Mouse (Mus musculus) heart, postnatal 0 days (tissue): Measurements from ENCODE around the gene Spsb2. TPM values are rescaled to one million over a fixed set of nuclear protein-coding genes. Genes with fewer than 3 reads are reported as not detected.
"Not testable (repeated sequence)": the region's sequence is repeated elsewhere in the genome, so short reads cannot be mapped to it uniquely, and the experiment has no call there.

ENCODE experiments used
- ATAC-seq: fragments of 200-750 bp; cut with Nextera tagmentation; 2 replicates; pipeline ENCODE4 v1.8.0; 2017; ENCODE audit warnings: low read depth, moderate number of reproducible peaks, moderate library complexity; ENCODE audit not compliant: insufficient read depth
- DNase-seq: peaks from one replicate; pipeline ENCODE4 v3.0.0-alpha.2; 2016; ENCODE audit warnings: low spot score
- H3K27ac ChIP-seq: fragments of 300-500 bp; sonication (generic); 2 replicates; pipeline ENCODE4 v1.5.1; 2014; ENCODE audit warnings: low read depth, mild to moderate bottlenecking
- H3K27me3 ChIP-seq: fragments of 300-500 bp; sonication (generic); 2 replicates; pipeline ENCODE4 v1.6.1; 2014; ENCODE audit warnings: low read length, mixed read lengths; ENCODE audit not compliant: control insufficient read depth, insufficient read depth
- H3K36me3 ChIP-seq: fragments of 300-500 bp; sonication (generic); replicated peaks from 2 replicates; pipeline ENCODE4 v1.6.1; 2014; ENCODE audit warnings: low read length, mixed read lengths; ENCODE audit not compliant: control insufficient read depth, insufficient read depth
- H3K4me1 ChIP-seq: fragments of 300-500 bp; sonication (generic); 2 replicates; pipeline ENCODE4 v1.6.1; 2014; ENCODE audit warnings: antibody characterized with exemption; ENCODE audit not compliant: control insufficient read depth, insufficient read depth
- H3K4me2 ChIP-seq: fragments of 300-500 bp; sonication (generic); 2 replicates; pipeline ENCODE4 v1.6.1; 2014; ENCODE audit warnings: low read depth, mild to moderate bottlenecking, low read length, moderate library complexity
- H3K4me3 ChIP-seq: fragments of 300-500 bp; sonication (generic); 2 replicates; pipeline ENCODE4 v1.5.1; 2014; ENCODE audit warnings: low read depth, low read length
- H3K9ac ChIP-seq: fragments of 300-500 bp; sonication (generic); replicated peaks from 2 replicates; pipeline ENCODE4 v1.6.1; 2014; ENCODE audit warnings: low read depth, low read length, mixed read lengths
- H3K9me3 ChIP-seq: fragments of 300-500 bp; sonication (generic); replicated peaks from 2 replicates; pipeline ENCODE4 v1.6.1; 2016; ENCODE audit warnings: low read length; ENCODE audit not compliant: control insufficient read depth
- CTCF ChIP-seq: IDR thresholded peaks from 2 replicates; pipeline ENCODE4 v1.5.1; 2016; ENCODE audit warnings: antibody characterized with exemption, control low read depth, low read depth
- EP300 ChIP-seq: IDR thresholded peaks from 2 replicates; pipeline ENCODE4 v1.6.1; 2016; ENCODE audit warnings: antibody characterized with exemption, low read depth
- WGBS: fragments of 180-500 bp; shearing (Covaris S2); extraction: QIAGEN DNeasy Blood & Tissue Kit; methylation state at CpG from one replicate; pipeline ENCODE4 v1.1.7; 2014; 5-methylcytosine and 5-hydroxymethylcytosine counted together
- polyA plus RNA-seq: library from polyadenylated mRNA; unstranded; fragments of >200 nt; fragmentation: Nextera tagmentation; extraction: Ambion mirVana; gene quantifications from 2 replicates; pipeline ENCODE4 v1.2.1, GENCODE M21; 2015
- total RNA-seq: library from RNA; depleted of rRNA; stranded (reverse); fragments of >200 nt; gene quantifications from 2 replicates; pipeline ENCODE4 v1.2.3, GENCODE M21; 2014; ENCODE audit warnings: low replicate concordance

The Spsb2 gene
- total and polyA plus RNA-seq, 2 experiments from 2014 or later = 5.9 to 7.0 TPM

- Histone ChIP-seq H3K9ac (no peak overlapping the region), H3K36me3 (no peaks in the 10 kb centered on the region), H3K4me3 (no peak overlapping the region), H3K27me3 (no peaks in the 10 kb centered on the region), H3K4me1 (peaks cover 7% of the 10 kb centered on the region), H3K9me3 (no peaks in the 10 kb centered on the region), H3K27ac (no peak overlapping the region), H3K4me2 (no peak overlapping the region)
- no peak for TF ChIP-seq CTCF
- no peak for TF ChIP-seq EP300
- 77% methylated on average over 3 of the region's 3 CpGs for WGBS
- ATAC-seq (no peak), DNase-seq (no peak)
These were observed 5.4 kb upstream of the Spsb2 start for GRCm38 (mm10) chr6:124803061-124803460.

- not testable (repeated sequence) for H3K4me3 ChIP-seq, H3K27ac ChIP-seq, ATAC-seq, H3K4me2 ChIP-seq, H3K9me3 ChIP-seq, H3K9ac ChIP-seq, H3K27me3 ChIP-seq, H3K36me3 ChIP-seq, H3K4me1 ChIP-seq, DNase-seq
- WGBS = 93% methylated on average over 4 of the region's 4 CpGs
These were observed 4.8 kb upstream of the Spsb2 start for GRCm38 (mm10) chr6:124803691-124804090.

GRCm38 (mm10) chr6:124804341-124804740, 4.1 kb upstream of the Spsb2 start:
- Histone ChIP-seq H3K27ac (no peak overlapping the region), H3K4me3 (no peak overlapping the region), H3K4me2 (no peak overlapping the region), H3K4me1 (peaks cover 10% of the 10 kb centered on the region), H3K27me3 (no peaks in the 10 kb centered on the region), H3K9me3 (no peaks in the 10 kb centered on the region), H3K9ac (no peak overlapping the region), H3K36me3 (no peaks in the 10 kb centered on the region)
- DNase-seq (no peak), ATAC-seq (no peak)
- WGBS = 87% methylated on average over 3 of the region's 3 CpGs
- TF ChIP-seq CTCF (no peak), EP300 (no peak)

- Histone ChIP-seq H3K36me3 (0 out of 2 replicates have a peak, but pooled peaks cover 5% of the 10 kb centered on the region), H3K4me1 (peaks cover 10% of the 10 kb centered on the region), H3K27ac (peak overlapping the region; percentile 84), H3K4me2 (peak overlapping the region; percentile 58), H3K9ac (no peak overlapping the region; the same call in 1 of the 2 replicates), H3K27me3 (no peaks in the 10 kb centered on the region), H3K9me3 (no peaks in the 10 kb centered on the region), H3K4me3 (peak overlapping the region; percentile 44)
- DNase-seq (peak; percentile 92), ATAC-seq (peak; percentile 71)
- TF ChIP-seq EP300 (peak; percentile 37; the same call in 1 of the 2 replicates), CTCF (peak; percentile 39)
- 2% methylated on average over 34 of the region's 34 CpGs for whole genome bisulfite sequencing
These were observed 2.8 kb upstream of the Spsb2 start for GRCm38 (mm10) chr6:124805341-124806321.

GRCm38 (mm10) chr6:124806446-124807140, 1.9 kb upstream of the Spsb2 start:
- no peak for TF ChIP-seq EP300
- no peak for TF ChIP-seq CTCF
- Histone ChIP-seq H3K27me3 (no peaks in the 10 kb centered on the region), H3K4me2 (peak overlapping the region; percentile 58), H3K9me3 (no peaks in the 10 kb centered on the region), H3K36me3 (peaks cover 9% of the 10 kb centered on the region), H3K4me3 (peak overlapping the region; percentile 44; the same call in 1 of the 2 replicates), H3K4me1 (peaks cover 10% of the 10 kb centered on the region), H3K9ac (no peak overlapping the region; the same call in 1 of the 2 replicates), H3K27ac (peak overlapping the region; percentile 84)
- DNase-seq = no peak
- no peak for ATAC-seq
- WGBS = 78% methylated on average over 7 of the region's 7 CpGs
